Mouse (Mus musculus): ENCODE measurements at regions not wholly inside any gene's neighbourhood (a gene's known extent, or its start where the extent isn't known, plus 50 kb on each side); places are given as distances from the start of the nearest gene placed in this dataset.

GRCm38 (mm10) chr8:33997676-33998075 lies 113.9 kb downstream of the Gm10131 start:
- no peak for DNase-seq

- peak; percentile 13 for DNase-seq
Observed at GRCm38 (mm10) chr8:33992946-33993345, 118.6 kb downstream of the Gm10131 start.

- DNase-seq = no peak
Observed at GRCm38 (mm10) chr8:33991917-33992875, 119.3 kb downstream of the Gm10131 start.

GRCm38 (mm10) chr8:33991165-33991916 lies 120.2 kb downstream of the Gm10131 start:
- DNase-seq = no peak

- no peak for DNase-seq
Observed at GRCm38 (mm10) chr8:33990039-33990438, 121.5 kb downstream of the Gm10131 start.

GRCm38 (mm10) chr8:33987755-33988104 lies 123.8 kb downstream of the Gm10131 start:
- DNase-seq = no peak

- DNase-seq = no peak
Observed at GRCm38 (mm10) chr8:33987091-33987754, 124.3 kb downstream of the Gm10131 start.

GRCm38 (mm10) chr8:33986657-33987056 lies 124.9 kb downstream of the Gm10131 start:
- no peak for DNase-seq

- no peak for DNase-seq
Observed at GRCm38 (mm10) chr8:33985430-33985977, 126.0 kb downstream of the Gm10131 start.

- no peak for DNase-seq
Observed at GRCm38 (mm10) chr8:33981629-33982028, 129.9 kb downstream of the Gm10131 start.

- DNase-seq = no peak
Observed at GRCm38 (mm10) chr8:33980999-33981398, 130.5 kb downstream of the Gm10131 start.
